Mouse (Mus musculus): Measurements from ENCODE around the gene Lrp1. TPM values are rescaled to one million over a fixed set of nuclear protein-coding genes. Genes with fewer than 3 reads are reported as not detected.

Lrp1 gene
- total RNA-seq, 2 experiments from 2014 or later, result 62.4 to 104 TPM

DNA sequence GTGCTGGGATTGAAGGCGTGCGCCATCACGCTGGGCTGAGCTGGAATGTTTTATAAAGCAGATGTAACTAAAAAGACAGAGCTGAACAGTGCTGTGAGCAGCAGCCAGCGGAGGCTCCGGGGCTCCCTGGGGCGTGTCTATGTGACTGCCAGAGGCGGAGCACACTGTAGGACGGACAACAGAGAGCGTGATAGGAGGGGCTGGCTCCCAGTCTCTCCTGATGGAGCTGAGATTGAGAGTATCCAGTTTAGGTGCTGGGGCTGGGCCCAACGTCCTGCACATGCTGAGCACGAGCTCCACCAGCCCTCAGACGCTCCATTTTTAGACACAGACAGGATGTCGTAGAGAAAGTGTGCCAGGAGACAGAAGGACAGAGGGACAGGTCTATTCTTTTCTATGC lies 56.6 kb downstream of the Lrp1 start:
- ATAC-seq (ENCODE audit: poor library complexity, severe bottlenecking), result 0 out of 2 replicates have a peak, but pooled peaks have one; percentile 47

DNA sequence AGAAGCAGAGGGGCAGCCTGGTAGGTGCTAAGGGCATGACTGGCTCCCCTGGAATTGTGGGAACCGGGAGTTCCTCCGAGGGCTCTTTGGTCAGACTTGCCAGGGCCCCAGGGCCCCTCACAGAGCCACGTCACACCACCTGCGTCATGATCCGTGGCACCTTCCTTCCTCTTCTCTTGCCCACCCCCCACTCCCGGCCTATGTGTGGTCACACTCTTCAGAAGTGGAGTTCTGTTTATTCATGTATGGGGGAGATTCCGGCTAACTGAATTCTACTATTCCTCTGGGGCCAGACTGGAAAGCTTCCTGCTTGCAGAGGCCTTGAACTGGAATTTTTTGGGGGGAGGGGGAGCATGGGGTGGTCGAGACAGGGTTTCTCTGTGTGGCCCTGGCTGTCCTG lies 57.1 kb downstream of the Lrp1 start:
- ATAC-seq (ENCODE audit: poor library complexity, severe bottlenecking), result peak; percentile 67

DNA sequence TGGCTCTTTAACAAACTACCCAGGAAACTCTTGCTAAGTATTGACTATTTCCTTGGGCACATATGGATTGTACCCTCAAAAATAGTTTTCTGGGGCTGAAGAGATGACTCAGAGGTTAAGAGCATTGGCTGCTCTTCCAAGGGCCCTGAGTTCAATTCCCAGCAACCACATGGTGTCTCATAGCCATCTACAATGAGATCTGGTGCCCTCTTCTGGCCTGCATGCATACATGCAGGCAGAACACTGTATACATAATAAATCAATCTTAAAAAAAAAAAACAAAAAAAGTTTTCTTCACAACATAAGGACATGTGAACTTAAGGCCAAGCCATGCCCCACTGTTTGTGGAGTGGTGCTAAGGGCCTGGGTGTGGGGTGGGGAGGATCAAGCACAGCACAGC lies 59.8 kb downstream of the Lrp1 start:
- ATAC-seq (ENCODE audit: poor library complexity, severe bottlenecking), result no peak

DNA sequence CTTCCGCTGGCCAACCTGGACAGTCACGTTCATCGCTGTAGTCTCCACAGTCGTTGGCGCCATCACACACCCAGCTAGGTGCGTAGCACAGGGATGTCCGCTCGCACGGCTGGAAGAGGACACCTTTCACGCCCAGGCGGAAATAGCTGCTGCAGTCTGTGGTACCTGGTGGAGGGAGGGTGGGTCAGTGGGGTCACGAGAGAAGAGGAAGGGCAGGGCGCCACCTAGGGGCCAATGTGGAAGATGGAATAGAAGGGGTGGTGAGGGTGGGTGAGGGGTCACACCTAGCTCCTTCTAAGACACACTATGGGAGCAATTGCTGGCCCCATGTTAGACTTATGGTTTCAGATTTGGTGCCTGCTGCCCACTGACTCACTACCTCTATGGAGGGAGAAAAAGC lies 63.6 kb downstream of the Lrp1 start:
- ATAC-seq (ENCODE audit: poor library complexity, severe bottlenecking), result no peak

DNA sequence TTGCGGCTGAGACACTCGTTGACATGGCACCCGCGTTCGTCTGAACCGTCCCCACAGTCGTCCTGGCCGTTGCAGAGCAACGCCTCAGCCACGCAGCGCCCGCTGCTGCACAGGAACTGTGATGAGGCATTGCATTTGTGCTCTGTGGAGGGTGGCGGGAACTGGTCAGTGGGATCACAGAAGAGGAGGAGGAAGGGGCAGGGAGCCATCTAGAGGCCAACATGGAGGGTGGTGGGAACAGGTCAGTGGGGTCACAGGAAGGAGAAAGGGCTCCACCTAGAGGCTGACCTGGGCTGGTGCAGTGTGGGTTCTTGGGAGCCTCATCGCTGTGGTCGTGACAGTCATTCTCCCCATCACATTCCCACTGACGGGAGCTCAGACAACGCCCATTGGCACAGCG lies 65.2 kb downstream of the Lrp1 start:
- ATAC-seq (ENCODE audit: poor library complexity, severe bottlenecking), result peak; percentile 71

DNA sequence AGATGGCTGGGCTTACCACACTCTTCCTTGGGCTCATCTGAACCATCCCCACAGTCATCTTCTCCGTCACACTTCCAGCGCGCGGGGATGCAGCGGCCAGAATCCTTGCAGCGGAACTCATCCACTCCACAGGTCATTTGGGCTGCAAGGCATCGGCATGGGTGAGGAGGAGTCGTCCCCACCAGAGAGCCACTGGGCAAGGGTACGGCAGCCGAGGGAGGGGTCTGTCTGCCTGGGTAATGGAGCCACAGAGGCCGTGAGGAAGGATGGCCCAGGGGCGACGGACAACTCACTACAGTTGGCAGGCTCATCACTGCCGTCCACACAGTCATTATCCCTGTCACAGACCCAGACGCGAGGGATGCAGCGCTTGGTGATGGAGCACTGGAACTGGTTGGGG lies 71.1 kb downstream of the Lrp1 start:
- ATAC-seq (ENCODE audit: poor library complexity, severe bottlenecking), result no peak

DNA sequence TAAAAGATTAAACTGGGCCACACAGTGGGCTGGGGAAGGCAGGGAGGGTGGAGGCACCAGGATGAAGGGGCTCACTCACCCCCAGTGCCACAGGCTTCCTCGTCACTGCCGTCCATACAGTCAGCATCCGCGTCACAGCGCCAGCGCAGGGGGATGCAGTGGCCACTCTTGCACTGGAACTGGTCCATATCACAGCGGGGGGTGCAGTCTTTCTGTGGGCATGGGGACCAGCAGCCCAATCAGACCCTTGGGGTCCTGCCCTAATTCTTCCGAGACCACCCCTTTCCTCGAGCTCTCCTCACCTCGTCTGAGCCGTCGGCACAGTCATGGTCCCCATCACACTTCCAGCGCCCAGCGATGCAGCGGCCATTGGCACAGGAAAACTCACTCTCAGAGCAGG lies 72.7 kb downstream of the Lrp1 start:
- no peak for ATAC-seq (ENCODE audit: poor library complexity, severe bottlenecking)

DNA sequence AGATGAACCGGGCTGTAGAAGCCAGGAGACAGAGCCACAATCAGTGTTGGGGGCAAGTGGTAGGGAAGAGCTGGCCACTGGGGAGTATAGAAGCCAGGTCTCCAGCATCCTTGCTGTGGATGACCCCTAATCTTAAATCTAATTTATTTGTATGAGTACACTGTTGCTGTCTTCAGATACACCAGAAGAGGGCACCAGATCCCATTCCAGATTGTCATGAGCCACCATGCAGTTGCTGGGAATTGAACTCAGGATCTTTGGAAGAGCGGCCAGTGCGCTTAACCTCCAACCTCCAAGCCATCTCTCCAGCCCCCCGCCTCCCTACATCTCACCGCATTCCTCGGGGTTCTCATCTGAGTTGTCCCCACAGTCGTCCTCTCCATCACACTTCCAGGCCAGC lies 74.4 kb downstream of the Lrp1 start:
- ATAC-seq (ENCODE audit: poor library complexity, severe bottlenecking), result no peak

DNA sequence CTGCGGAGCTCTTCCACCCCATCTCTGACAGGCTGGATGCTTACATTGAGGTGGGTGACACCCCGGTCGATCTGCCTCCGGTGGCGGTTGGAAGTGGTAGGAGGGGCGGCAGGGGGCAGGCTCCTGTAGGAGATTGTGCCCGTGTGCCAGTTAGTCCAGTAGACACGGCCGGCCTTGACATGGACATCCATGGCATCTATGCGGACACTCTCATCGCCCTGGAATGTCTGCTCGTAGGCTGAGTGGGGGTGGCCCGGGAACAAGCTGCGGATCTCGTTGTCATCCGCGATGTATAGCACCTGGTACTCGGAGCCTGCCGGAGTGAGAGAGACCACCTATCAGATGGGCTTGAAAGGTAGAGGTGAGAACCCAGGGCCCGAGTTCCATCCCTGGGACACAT lies 76.6 kb downstream of the Lrp1 start:
- no peak for ATAC-seq (ENCODE audit: poor library complexity, severe bottlenecking)

DNA sequence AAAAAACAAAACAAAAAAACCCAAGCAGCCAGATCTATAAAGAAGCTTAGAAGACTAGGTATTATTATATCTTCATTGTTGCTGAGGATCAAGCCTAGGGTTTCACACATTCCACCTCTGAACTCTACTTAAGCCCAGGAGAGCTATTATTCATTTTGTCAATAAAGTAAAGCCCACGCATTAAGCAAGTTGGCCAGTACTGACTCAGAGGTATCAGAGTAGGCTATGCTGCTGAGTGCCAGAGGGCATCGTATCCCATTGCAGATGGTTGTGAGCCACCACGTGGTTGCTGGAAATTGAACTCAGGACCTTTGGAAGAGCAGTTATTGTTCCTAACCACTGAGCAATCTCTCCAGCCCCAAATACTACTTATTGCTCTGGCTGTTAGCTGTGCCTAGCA lies 77.0 kb downstream of the Lrp1 start:
- ATAC-seq (ENCODE audit: poor library complexity, severe bottlenecking), result no peak

DNA sequence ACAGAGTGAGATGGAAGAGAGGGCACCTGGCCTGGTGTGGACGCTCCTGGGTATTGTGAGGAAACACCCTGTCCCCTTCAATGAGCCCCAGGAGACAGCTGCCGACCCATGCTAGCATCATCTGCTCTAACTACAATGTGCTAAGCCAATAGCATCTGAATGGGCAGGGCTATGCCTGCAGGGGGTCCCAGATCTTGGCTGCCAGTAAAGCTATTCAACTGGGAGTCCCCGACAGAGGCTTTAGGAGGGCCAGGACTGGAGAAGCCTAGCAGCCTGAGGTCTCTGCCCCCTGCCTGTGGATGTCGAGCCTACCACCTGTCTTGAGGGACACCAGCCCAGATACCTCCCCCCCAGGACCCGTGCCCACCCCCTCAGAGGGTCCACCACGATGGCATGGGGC lies 78.2 kb downstream of the Lrp1 start:
- no peak for ATAC-seq (ENCODE audit: poor library complexity, severe bottlenecking)

DNA sequence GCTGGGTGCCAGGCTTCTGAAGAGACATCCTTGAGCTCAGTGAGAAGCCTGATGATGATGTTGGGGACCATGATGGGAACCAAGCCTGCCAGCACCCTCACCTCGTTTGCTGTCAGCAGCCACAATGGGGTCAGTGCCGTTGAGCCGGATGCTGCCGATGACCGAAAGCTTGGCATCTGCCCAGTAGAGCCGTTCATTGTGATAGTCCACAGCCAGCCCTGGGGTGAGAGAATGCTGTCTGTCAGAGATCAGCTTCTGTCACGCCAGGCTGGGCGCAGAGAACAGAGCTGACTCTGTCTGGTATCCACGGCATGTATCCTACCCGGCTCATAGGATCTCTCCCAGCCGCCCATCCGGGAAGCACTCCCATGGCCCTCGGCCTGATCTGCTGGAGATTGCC lies 78.9 kb downstream of the Lrp1 start:
- ATAC-seq (ENCODE audit: poor library complexity, severe bottlenecking), result no peak

DNA sequence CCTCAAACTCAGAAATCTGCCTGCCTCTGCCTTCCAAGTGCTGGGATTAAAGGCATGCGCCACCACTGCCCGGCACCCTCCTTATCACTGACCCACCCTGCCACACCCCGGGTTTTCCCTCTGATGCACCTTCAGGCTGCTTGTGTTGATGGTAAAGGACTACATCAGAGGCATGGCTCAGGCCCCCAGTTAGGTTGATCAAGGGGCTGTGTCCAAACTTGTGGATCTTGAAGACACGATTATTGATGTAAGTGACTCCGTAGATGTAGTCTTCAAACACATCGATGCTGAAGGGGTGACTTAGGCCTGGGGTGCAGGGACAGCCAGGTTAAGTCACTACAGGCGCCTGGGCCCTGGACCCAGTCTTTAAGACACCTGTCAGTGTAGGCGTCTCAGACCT lies 79.4 kb downstream of the Lrp1 start:
- no peak for ATAC-seq (ENCODE audit: poor library complexity, severe bottlenecking)

DNA sequence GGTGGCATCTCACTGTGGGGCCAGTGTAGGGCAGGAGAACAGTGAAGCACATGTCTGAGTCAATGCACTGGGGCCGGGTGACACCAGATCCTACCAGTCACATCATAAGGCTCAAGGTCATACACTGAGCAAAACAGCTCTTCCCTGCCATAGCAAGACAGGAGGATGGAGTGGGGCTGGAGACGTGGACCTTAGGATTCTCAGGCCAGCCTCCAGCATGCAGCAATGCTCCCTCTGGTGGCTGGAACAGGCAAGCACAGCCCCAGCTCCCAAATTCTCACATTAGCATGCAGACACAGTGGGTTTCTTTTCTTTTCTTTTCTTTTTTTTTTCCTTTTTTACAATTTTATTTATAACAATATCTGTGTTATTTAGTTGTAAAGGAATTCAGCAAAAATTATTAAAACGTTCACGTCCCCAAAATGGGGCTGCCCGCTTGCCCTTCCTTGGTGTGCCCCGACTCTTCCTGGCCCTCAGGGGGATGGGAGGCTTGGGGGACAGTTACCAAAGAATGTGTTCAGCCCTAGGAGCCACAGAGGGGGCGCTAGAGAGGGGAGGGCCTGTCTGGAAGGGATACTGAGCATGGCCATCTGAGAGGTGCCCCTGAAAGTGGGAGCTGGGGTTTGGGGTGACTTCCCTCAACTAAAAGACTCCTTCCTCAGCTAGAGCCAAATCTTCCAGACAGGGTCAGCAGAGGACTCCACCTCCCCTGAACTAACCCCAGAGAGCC lies 82.9 kb downstream of the Lrp1 start:
- peak; percentile 80 for ATAC-seq (ENCODE audit: poor library complexity, severe bottlenecking)

DNA sequence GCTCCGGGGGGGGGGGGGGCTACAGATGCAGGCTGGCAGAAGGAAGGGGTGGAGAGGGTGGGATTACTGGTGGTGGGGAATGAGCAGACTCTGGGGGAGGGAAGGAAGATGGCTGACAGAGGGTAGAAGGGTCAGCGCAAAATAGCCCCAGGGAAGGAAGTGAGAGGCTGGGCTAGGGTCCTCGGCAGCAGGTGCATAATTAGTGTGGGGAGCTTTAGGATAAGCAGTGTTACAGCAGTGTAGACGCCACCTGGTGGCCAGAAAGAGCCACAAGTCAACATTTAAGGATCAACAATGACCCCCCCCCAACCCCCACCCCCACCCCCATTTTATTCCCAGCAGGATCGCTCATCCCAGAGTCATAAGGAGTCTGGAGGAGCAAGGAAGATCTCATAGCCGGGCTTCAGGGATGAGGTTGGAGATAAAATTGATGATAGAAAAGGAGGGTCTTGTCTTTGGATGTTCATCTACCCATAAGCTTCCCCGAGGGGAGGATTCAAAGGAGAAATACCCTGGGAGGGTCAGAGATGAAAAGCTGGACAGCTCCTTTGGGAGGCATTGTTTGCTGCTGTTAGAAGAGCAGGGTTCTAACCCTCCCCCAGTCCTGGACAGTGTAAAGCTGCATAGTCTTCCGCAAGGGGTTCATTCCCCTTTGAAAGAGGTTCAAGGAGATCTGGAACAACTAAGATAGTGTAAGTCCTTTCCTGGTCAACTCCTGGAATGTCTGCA lies 84.2 kb downstream of the Lrp1 start:
- no peak for ATAC-seq (ENCODE audit: poor library complexity, severe bottlenecking)

DNA sequence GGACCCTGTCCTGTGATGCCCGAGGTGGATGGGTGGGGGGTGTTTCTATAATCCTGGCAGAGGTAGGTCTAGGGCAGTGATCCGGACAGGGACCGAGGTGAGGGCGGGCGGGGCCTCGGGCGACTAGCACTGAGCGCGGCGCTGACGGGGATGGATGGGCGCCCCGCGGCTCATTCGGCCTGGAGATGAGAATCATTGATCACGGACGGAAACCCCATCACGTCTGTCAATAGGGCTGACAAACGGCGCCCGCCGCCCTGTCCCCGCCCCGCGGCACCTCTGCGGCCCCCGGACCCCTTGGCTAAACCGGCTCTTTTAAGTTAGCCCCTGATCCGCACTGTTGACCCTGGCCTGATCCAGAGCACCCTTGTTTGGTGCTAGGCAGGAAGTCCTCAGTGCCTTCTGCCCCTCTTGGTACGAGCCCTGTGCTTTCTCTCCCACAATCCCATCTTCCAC lies 86.0 kb downstream of the Lrp1 start:
- ATAC-seq (ENCODE audit: poor library complexity, severe bottlenecking), result no peak

DNA sequence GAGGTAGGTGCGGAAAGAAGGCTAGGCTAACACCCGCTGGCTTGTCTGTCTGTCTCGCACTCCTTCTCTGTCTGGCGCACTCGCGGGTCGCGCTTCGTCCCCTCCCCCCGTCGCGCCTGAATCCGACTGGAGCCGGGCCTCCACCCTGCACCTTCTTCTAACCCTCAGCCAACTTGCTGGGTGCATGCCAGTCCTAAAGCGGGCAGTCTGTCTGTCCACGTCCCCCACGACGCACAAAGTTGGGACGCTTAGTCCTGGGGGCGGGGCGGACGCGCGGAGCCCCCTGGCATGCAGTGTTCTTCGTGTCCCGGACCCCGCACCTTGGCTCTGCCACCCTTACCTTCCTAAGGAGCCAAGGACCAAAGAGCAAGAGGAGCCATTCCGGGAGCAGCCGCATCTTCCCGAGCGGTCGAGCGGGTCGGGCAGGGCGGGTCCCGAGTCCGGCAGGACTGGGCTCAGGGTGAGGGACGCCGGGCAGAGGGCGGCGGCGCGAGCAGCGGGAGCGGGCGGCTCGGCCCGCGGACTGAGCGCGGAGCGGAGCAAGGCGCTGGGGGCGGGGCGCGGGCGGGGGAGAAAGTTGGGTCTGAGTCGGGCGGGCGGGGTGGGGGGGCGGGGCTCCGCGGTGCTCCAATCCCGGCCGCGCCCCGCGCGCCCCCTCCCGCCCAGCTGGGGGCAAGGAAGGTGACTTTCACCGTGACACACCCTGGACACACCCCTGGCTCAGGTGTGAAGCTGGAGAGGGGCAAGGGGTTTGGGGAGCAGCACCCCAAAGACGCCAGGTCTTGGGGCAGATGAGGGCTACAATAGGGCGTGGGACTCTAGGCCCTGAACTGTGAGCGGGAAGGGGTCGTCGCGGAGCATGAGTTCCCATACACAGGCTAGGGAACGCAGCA lies 86.7 kb downstream of the Lrp1 start, which contains the start of gene Nxph4:
TSS of gene Nxph4 (minus strand) at position 524 of the 893 bp plus-strand sequence.
- ATAC-seq (ENCODE audit: poor library complexity, severe bottlenecking), result no peak

DNA sequence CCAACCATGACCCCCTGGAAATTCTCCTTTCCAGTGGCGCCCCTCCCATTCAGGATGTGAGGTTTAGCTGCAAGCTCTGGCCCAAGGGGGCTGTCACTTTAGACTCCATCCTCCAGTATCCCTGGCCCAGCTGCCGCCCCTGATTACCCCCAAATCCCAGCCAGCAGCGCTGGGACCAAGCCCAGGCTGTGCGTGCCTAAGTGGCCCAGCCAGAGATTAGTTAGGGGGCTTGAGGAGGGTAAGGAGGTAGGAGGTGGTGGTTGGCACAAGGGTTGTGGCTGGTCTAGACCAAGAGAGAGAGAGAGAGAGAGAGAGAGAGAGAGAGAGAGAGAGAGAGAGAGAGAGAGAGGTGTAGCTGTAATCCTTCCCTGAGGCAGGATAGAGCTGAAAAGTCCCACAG lies 89.4 kb downstream of the Lrp1 start:
- no peak for ATAC-seq (ENCODE audit: poor library complexity, severe bottlenecking)

DNA sequence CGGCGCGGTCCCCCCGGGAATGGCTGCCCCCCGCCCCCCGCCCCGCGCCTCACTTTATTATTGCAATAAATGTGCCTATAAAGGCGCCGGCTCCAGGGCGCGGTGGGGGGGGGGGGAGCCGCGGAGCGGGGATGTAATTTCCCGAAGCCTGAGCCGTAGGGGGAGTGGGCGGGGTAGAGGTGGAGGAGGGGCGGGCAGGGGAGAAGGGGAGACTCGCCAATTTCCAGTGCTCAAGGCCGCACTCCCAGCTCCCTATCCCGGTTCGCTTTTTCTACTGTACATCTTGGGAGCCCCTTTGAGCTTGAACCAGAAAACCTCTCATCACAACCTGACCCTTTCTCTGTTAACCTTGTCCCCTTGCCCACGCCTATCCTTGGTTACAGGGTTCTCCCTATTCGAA lies 90.0 kb downstream of the Lrp1 start:
- ATAC-seq (ENCODE audit: poor library complexity, severe bottlenecking), result no peak

DNA sequence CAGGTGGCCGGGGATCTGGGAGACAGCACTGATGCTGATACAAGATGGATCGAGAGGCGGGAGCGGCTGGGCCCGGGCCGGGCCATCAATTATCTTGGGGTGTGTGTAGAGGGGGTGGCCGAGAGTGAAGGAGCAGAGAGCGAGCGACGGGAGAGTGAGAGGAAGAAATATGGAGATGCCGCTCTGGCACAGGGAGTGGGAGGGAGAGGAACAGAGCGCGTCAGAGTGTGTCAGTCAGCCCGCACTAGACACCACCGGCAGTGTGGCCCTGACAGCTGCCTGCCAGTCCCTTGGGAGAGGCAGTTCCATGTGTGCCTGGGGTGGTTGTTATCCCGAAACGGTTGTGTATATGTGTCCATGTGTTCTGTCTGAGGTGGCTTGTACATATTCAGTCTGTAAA lies 93.5 kb downstream of the Lrp1 start:
- ATAC-seq (ENCODE audit: poor library complexity, severe bottlenecking), result no peak

DNA sequence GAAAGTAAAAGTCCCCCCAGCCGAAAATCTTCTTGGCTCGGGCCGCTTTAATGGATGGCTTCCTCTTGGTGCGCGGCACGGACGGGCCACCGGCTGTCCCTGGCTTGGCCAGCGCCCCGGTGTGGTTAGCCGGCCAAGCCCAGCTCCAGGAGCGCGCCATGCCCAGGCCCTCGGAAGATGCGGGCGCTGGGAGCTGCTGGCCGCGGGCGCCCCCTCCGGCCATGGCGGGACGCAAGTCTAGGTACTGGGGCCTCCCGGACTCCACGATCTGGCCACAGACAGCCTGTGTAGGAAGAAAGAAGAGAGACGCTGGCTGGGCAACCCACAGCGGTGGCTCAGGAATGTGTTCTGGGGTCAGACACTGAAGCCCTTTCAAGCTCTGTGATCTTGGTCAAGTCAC lies 94.3 kb downstream of the Lrp1 start:
- ATAC-seq (ENCODE audit: poor library complexity, severe bottlenecking), result peak; percentile 72

All from megakaryocyte, adult 5-6 weeks (primary cell).